Mouse (Mus musculus) kidney, adult 2 months (tissue): ENCODE results near the gene Ppp2r5c.

Experiments
- CTCF ChIP-seq: fragments of 200-500 bp; conservative IDR thresholded peaks from 2 replicates; pipeline ENCODE4 v1.5.1; 2011; ENCODE audit warnings: low read depth, mild to moderate bottlenecking, control low read depth, low read length, moderate library complexity, mixed read lengths; ENCODE audit not compliant: insufficient read depth, insufficient read length
- POLR2A ChIP-seq: fragments of 200-500 bp; IDR thresholded peaks from one replicate; pipeline ENCODE4 v1.6.1; 2011; ENCODE audit warnings: low read depth, low read length, control low read depth

DNA sequence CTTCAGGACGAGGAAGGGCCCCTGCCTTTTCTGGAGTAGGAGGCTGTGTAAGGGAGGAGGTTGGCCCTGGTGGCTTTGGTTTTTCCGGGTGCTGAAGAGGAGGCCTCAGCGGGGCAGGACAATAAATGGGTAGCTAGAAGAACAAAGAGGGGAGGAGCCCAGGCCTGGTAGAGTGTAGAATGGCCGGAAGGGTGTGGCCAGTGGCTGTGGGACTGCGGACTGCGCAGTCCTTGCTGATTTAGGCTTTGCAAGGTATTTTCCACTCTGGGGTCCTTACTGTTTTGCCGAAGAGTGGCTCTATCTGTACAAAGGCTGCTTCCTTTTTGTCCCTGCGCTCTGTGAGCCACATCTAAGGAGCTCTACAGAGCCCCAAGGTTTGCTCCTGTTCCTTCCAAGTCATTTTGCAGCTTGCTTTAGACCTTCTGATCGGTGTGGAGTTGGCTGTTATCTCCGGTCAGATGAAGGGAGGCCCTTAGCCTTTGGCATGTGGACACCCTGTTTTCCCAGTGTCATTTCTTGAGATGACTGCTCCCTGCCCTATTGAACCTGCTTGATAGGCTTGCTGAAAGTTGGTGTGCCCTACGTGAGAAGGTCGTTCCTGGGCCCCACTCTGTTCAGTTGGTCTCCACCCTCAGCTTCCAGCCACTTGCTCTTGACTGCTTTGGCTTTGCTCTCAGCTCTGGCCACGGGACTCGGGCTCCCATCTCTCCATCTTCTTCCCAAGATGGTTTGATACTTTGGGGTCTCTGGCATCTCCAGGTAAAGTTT lies 52.5 kb downstream of the Ppp2r5c start:
- TF ChIP-seq CTCF (no peak), POLR2A (no peak)
